Mouse (Mus musculus) heart, embryonic 12.5 days (tissue): Measurements from ENCODE around the gene Pde8b. TPM values are rescaled to one million over a fixed set of nuclear protein-coding genes. Genes with fewer than 3 reads are reported as not detected.

Experiments used
- ATAC-seq: fragments of 200-750 bp; cut with Nextera tagmentation; 2 replicates; pipeline ENCODE4 v1.8.0; 2017; ENCODE audit warnings: moderate TSS enrichment, moderate library complexity; ENCODE audit not compliant: insufficient number of reproducible peaks, low FRiP score
- H3K27ac ChIP-seq: fragments of 300-500 bp; sonication (generic); 2 replicates; pipeline ENCODE4 v1.5.1; 2016; ENCODE audit warnings: mild to moderate bottlenecking, moderate library complexity; ENCODE audit not compliant: poor library complexity, severe bottlenecking
- H3K27me3 ChIP-seq: fragments of 300-500 bp; sonication (generic); replicated peaks from 2 replicates; pipeline ENCODE4 v1.6.1; 2016; ENCODE audit warnings: mild to moderate bottlenecking, moderate library complexity
- H3K36me3 ChIP-seq: fragments of 300-500 bp; sonication (generic); 2 replicates; pipeline ENCODE4 v1.6.1; 2016; ENCODE audit warnings: mild to moderate bottlenecking, moderate library complexity
- H3K4me1 ChIP-seq: fragments of 300-500 bp; sonication (generic); replicated peaks from 2 replicates; pipeline ENCODE4 v1.6.1; 2016; ENCODE audit warnings: mild to moderate bottlenecking
- H3K4me2 ChIP-seq: fragments of 300-500 bp; sonication (generic); 2 replicates; pipeline ENCODE4 v1.6.1; 2016; ENCODE audit warnings: mild to moderate bottlenecking, moderate library complexity
- H3K4me3 ChIP-seq: fragments of 300-500 bp; sonication (generic); 2 replicates; pipeline ENCODE4 v1.5.1; 2016; ENCODE audit warnings: mild to moderate bottlenecking
- H3K9ac ChIP-seq: fragments of 300-500 bp; sonication (generic); 2 replicates; pipeline ENCODE4 v1.6.1; 2016; ENCODE audit warnings: mild to moderate bottlenecking, moderate library complexity
- H3K9me3 ChIP-seq: fragments of 300-500 bp; sonication (generic); replicated peaks from 2 replicates; pipeline ENCODE4 v1.6.1; 2016; ENCODE audit warnings: mild to moderate bottlenecking, moderate library complexity
- WGBS: fragments of 180-500 bp; shearing (Covaris S2); methylation state at CpG from one replicate; pipeline ENCODE4 v1.1.7; 2016; 5-methylcytosine and 5-hydroxymethylcytosine counted together
- polyA plus RNA-seq: library from polyadenylated mRNA; unstranded; fragments of >200 nt; fragmentation: Nextera tagmentation; extraction: Ambion mirVana; gene quantifications from 2 replicates; pipeline ENCODE4 v1.2.1, GENCODE M21; 2016

Gene Pde8b
- 0.57 and 0.91 TPM in 2 replicates for polyA plus RNA-seq

GRCm38 (mm10) chr13:95249511-95250456, at the start of gene Pde8b:
TSS of gene Pde8b (minus strand) at chr13:95250336.
- peaks cover 8% of the 10 kb centered on the region; the same call in 1 of the 2 replicates for H3K4me1 ChIP-seq
- 5% methylated on average over 37 of the region's 37 CpGs for WGBS
- H3K9me3 ChIP-seq, result 0 out of 2 replicates have a peak, but pooled peaks cover 5% of the 10 kb centered on the region
- ATAC-seq, result no peak
- H3K36me3 ChIP-seq, result no peaks in the 10 kb centered on the region
- peak within 1 kb of the TSS; percentile 44 for H3K4me3 ChIP-seq
- H3K4me2 ChIP-seq, result peak within 1 kb of the TSS; percentile 79
- no peak within 1 kb of the TSS for H3K27ac ChIP-seq
- H3K27me3 ChIP-seq, result peaks cover 50% of the 10 kb centered on the region
- H3K9ac ChIP-seq, result no peak within 1 kb of the TSS

GRCm38 (mm10) chr13:95291983-95292382, 41.8 kb upstream of the Pde8b start:
- no peak for ATAC-seq
- WGBS, result 74% methylated on average over 4 of the region's 4 CpGs
- no peak overlapping the region for H3K9ac ChIP-seq

GRCm38 (mm10) chr13:95288027-95288426, 37.9 kb upstream of the Pde8b start:
- Histone ChIP-seq H3K9ac (no peak overlapping the region), H3K4me1 (no peaks in the 10 kb centered on the region), H3K27me3 (0 out of 2 replicates have a peak, but pooled peaks cover 4% of the 10 kb centered on the region), H3K36me3 (no peaks in the 10 kb centered on the region), H3K4me3 (no peak overlapping the region), H3K4me2 (no peak overlapping the region), H3K27ac (no peak overlapping the region), H3K9me3 (no peaks in the 10 kb centered on the region; the same call in 1 of the 2 replicates)
- WGBS, result 79% methylated on average over 7 of the region's 7 CpGs
- ATAC-seq, result no peak

More at GRCm38 (mm10) chr13:95291983-95292382, 41.8 kb upstream of the Pde8b start:
- Histone ChIP-seq H3K4me3 (no peak overlapping the region), H3K27ac (no peak overlapping the region), H3K36me3 (no peaks in the 10 kb centered on the region), H3K4me1 (no peaks in the 10 kb centered on the region), H3K4me2 (no peak overlapping the region), H3K9me3 (no peaks in the 10 kb centered on the region; the same call in 1 of the 2 replicates), H3K27me3 (0 out of 2 replicates have a peak, but pooled peaks cover 4% of the 10 kb centered on the region)

GRCm38 (mm10) chr13:95286989-95287388, 36.9 kb upstream of the Pde8b start:
- H3K27ac ChIP-seq, result no peak overlapping the region
- no peak overlapping the region for H3K9ac ChIP-seq
- H3K36me3 ChIP-seq, result no peaks in the 10 kb centered on the region
- H3K27me3 ChIP-seq, result 0 out of 2 replicates have a peak, but pooled peaks cover 4% of the 10 kb centered on the region
- ATAC-seq, result peak; percentile 39; the same call in 1 of the 2 replicates
- H3K4me2 ChIP-seq, result no peak overlapping the region
- H3K9me3 ChIP-seq, result no peaks in the 10 kb centered on the region; the same call in 1 of the 2 replicates
- no peak overlapping the region for H3K4me3 ChIP-seq
- H3K4me1 ChIP-seq, result no peaks in the 10 kb centered on the region
- 5% methylated on average over 7 of the region's 7 CpGs for WGBS

GRCm38 (mm10) chr13:95281740-95282673, 31.9 kb upstream of the Pde8b start:
- Histone ChIP-seq H3K4me3 (no peak overlapping the region), H3K4me2 (no peak overlapping the region), H3K27me3 (no peaks in the 10 kb centered on the region), H3K9me3 (no peaks in the 10 kb centered on the region), H3K27ac (no peak overlapping the region), H3K9ac (no peak overlapping the region), H3K36me3 (no peaks in the 10 kb centered on the region), H3K4me1 (no peaks in the 10 kb centered on the region)
- no peak for ATAC-seq
- 43% methylated on average over 6 of the region's 7 CpGs for WGBS

GRCm38 (mm10) chr13:95278426-95279025, 28.4 kb upstream of the Pde8b start:
- Histone ChIP-seq H3K9ac (no peak overlapping the region), H3K27me3 (no peaks in the 10 kb centered on the region), H3K36me3 (no peaks in the 10 kb centered on the region), H3K27ac (no peak overlapping the region), H3K4me3 (no peak overlapping the region), H3K4me1 (0 out of 2 replicates have a peak, but pooled peaks cover 4% of the 10 kb centered on the region), H3K9me3 (no peaks in the 10 kb centered on the region), H3K4me2 (no peak overlapping the region)
- WGBS, result 77% methylated on average over 4 of the region's 4 CpGs
- no peak for ATAC-seq

GRCm38 (mm10) chr13:95264691-95265090, 14.6 kb upstream of the Pde8b start:
- 63% methylated on average over 5 of the region's 5 CpGs for WGBS
- Histone ChIP-seq H3K4me2 (no peak overlapping the region), H3K9me3 (no peaks in the 10 kb centered on the region), H3K27ac (no peak overlapping the region), H3K4me1 (peaks cover 10% of the 10 kb centered on the region), H3K27me3 (no peaks in the 10 kb centered on the region), H3K36me3 (no peaks in the 10 kb centered on the region), H3K9ac (no peak overlapping the region), H3K4me3 (no peak overlapping the region)
- no peak for ATAC-seq

- WGBS, result 53% methylated on average over 9 of the region's 9 CpGs
- H3K4me3 ChIP-seq, result no peak overlapping the region
- peaks cover 10% of the 10 kb centered on the region for H3K4me1 ChIP-seq
- H3K9ac ChIP-seq, result no peak overlapping the region
- no peak overlapping the region for H3K4me2 ChIP-seq
- no peak overlapping the region for H3K27ac ChIP-seq
- peak; percentile 71 for ATAC-seq
- H3K36me3 ChIP-seq, result no peaks in the 10 kb centered on the region
- no peaks in the 10 kb centered on the region for H3K27me3 ChIP-seq
- H3K9me3 ChIP-seq, result no peaks in the 10 kb centered on the region
Observed at GRCm38 (mm10) chr13:95260886-95261789, 11.0 kb upstream of the Pde8b start.

GRCm38 (mm10) chr13:95260391-95260790, 10.3 kb upstream of the Pde8b start:
- ATAC-seq, result peak; percentile 51
- H3K4me2 ChIP-seq, result no peak overlapping the region
- H3K4me1 ChIP-seq, result peaks cover 10% of the 10 kb centered on the region
- H3K4me3 ChIP-seq, result no peak overlapping the region
- H3K9ac ChIP-seq, result no peak overlapping the region
- H3K36me3 ChIP-seq, result no peaks in the 10 kb centered on the region
- H3K27me3 ChIP-seq, result no peaks in the 10 kb centered on the region
- no peaks in the 10 kb centered on the region for H3K9me3 ChIP-seq
- no peak overlapping the region for H3K27ac ChIP-seq
- WGBS, result 7% methylated on average over 1 of the region's 1 CpGs

- no peak overlapping the region for H3K9ac ChIP-seq
- H3K27me3 ChIP-seq, result peaks cover 4% of the 10 kb centered on the region; the same call in 1 of the 2 replicates
- H3K4me1 ChIP-seq, result peaks cover 10% of the 10 kb centered on the region
- no peaks in the 10 kb centered on the region for H3K36me3 ChIP-seq
- no peaks in the 10 kb centered on the region for H3K9me3 ChIP-seq
- no peak overlapping the region for H3K4me2 ChIP-seq
- 83% methylated on average over 6 of the region's 6 CpGs for WGBS
- no peak overlapping the region for H3K4me3 ChIP-seq
- ATAC-seq, result no peak
- H3K27ac ChIP-seq, result no peak overlapping the region
Observed at GRCm38 (mm10) chr13:95257083-95257482, 6.9 kb upstream of the Pde8b start.
